Mouse (Mus musculus) liver, adult 2 months (tissue): Measurements from ENCODE around the gene Scgb1c1.

Experiments
- CTCF ChIP-seq: fragments of 200-500 bp; IDR thresholded peaks from 2 replicates; pipeline ENCODE4 v1.5.1; 2011; ENCODE audit warnings: low read depth, low read length, control low read depth
- POLR2A ChIP-seq: fragments of 200-500 bp; IDR thresholded peaks from 2 replicates; pipeline ENCODE4 v1.6.1; 2011; ENCODE audit warnings: low read length, control low read depth; ENCODE audit not compliant: insufficient read depth; ENCODE audit errors: extremely low read depth

GRCm38 (mm10) chr7:140859997-140860396 lies 14.7 kb downstream of the Scgb1c1 start:
- TF ChIP-seq CTCF (no peak), POLR2A (no peak)
